Mouse (Mus musculus): ENCODE measurements around the gene Selp.

DNA sequence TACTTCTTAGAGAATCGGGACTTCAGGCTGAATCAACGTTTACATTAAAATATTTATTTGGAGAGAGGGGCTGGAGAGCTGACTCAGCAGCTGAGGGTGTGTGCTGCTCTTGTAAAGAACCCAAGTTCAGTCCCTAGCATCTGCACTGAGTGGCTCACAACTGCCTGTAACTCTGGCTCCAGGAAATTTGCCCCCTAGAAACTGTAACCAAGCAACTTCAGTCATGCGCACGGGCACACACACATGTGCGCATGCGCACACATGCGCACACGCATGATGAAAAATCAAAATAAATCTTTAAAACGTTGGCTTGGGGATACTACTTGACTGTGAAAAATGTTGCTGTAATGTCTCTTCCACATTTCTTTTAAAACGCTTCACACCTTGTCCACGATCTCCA is 36.0 kb upstream of the Selp start:
- TF ChIP-seq CTCF (conservative IDR thresholded peaks at IDR 0.05; ENCODE audit: low read length) (no peak), POU5F1 (IDR thresholded peaks at IDR 0.05; ENCODE audit: borderline replicate concordance, low read length) (no peak)
